Mouse (Mus musculus) cortical plate, adult 2 months (tissue): ENCODE data around the gene Trappc6a.

Experiments used
- CTCF ChIP-seq: fragments of 200-500 bp; IDR thresholded peaks from 2 replicates; pipeline ENCODE4 v1.5.1; 2011; ENCODE audit warnings: mild to moderate bottlenecking, control low read depth, low read length; ENCODE audit not compliant: insufficient read depth; ENCODE audit errors: extremely low read depth
- POLR2A ChIP-seq: fragments of 200-500 bp; IDR thresholded peaks from 2 replicates; pipeline ENCODE4 v1.6.1; 2011; ENCODE audit warnings: mild to moderate bottlenecking, low read length, control low read depth; ENCODE audit not compliant: insufficient read depth; ENCODE audit errors: extremely low read depth

- TF ChIP-seq POLR2A (no peak), CTCF (no peak)
These were observed 851 bp downstream of the Trappc6a start for GRCm38 (mm10) chr7:19508924-19509568.
